Mouse (Mus musculus) inflammation-experienced regulatory T-cells (primary cell): Measurements from ENCODE around the gene Ppp1r12b. TPM values are rescaled to one million over a fixed set of nuclear protein-coding genes. Genes with fewer than 3 reads are reported as not detected.

Experiments used
- polyA plus RNA-seq, 2 experiments: library from polyadenylated mRNA; unstranded; fragments of 100-300 nt; shearing (Covaris generic); gene quantifications; one replicate each; pipeline ENCODE4 v1.2.1; 2017

The Ppp1r12b gene
- 10 to 100 TPM in 1 of 2 experiments, 1 to 10 TPM in 1; 7.9 to 16.2 TPM for polyA plus RNA-seq

GRCm38 (mm10) chr1:134955637-134956176 lies at the start of gene Ppp1r12b:
Ppp1r12b (minus strand) TSS chr1:134955942.

GRCm38 (mm10) chr1:134962053-134962803 lies 6.5 kb upstream of the Ppp1r12b start, which contains the start of gene Ube2t:
Ube2t (plus strand) TSS chr1:134962565.

Other genes starting within 250 kb of the Ppp1r12b start
- 1 to 10 TPM; 6.0 to 6.2 TPM for gene Ube2t, start 6.6 kb upstream of the Ppp1r12b start, polyA plus RNA-seq
- gene Lgr6, start 149.3 kb upstream of the Ppp1r12b start, polyA plus RNA-seq: 1 to 10 TPM in 1 of 2 experiments, under 1 TPM in 1; 0.14 to 1.0 TPM
- gene Ptpn7, start 176.8 kb upstream of the Ppp1r12b start, polyA plus RNA-seq: 100 to 1,000 TPM; 217 to 233 TPM
- gene Arl8a, start 190.9 kb upstream of the Ppp1r12b start, polyA plus RNA-seq: 100 to 1,000 TPM in 1 of 2 experiments, 10 to 100 TPM in 1; 76.1 to 108 TPM
- gene Gpr37l1, start 211.7 kb upstream of the Ppp1r12b start, polyA plus RNA-seq: not detected